Mouse (Mus musculus) forebrain, postnatal 0 days (tissue): ENCODE measurements at regions not wholly inside any gene's neighbourhood (a gene's known extent, or its start where the extent isn't known, plus 50 kb on each side); places are given as distances from the start of the nearest gene placed in this dataset.
A peak's percentile ranks its signal among the peaks of the same experiment; 100 is the strongest.

ENCODE experiments used
- ATAC-seq: fragments of 200-750 bp; cut with Nextera tagmentation; 2 replicates; pipeline ENCODE4 v1.8.0; 2017; ENCODE audit warnings: mild to moderate bottlenecking, moderate library complexity
- DNase-seq: peaks from one replicate; pipeline ENCODE4 v3.0.0-alpha.2; 2015
- H3K27ac ChIP-seq: fragments of 300-500 bp; sonication (generic); 2 replicates; pipeline ENCODE4 v1.5.1; 2014; ENCODE audit warnings: low read depth, mild to moderate bottlenecking, antibody characterized with exemption, low read length, moderate library complexity, mixed read lengths
- H3K27me3 ChIP-seq: fragments of 300-500 bp; sonication (generic); 2 replicates; pipeline ENCODE4 v1.6.1; 2014; ENCODE audit warnings: mild to moderate bottlenecking, low read length, mixed read lengths; ENCODE audit not compliant: insufficient read depth
- H3K36me3 ChIP-seq: fragments of 300-500 bp; sonication (generic); 2 replicates; pipeline ENCODE4 v1.6.1; 2014; ENCODE audit warnings: mild to moderate bottlenecking, moderate library complexity; ENCODE audit not compliant: insufficient read depth
- H3K4me1 ChIP-seq: fragments of 300-500 bp; sonication (generic); 2 replicates; pipeline ENCODE4 v1.6.1; 2014; ENCODE audit warnings: antibody characterized with exemption; ENCODE audit not compliant: insufficient read depth
- H3K4me2 ChIP-seq: fragments of 300-500 bp; sonication (generic); 2 replicates; pipeline ENCODE4 v1.6.1; 2014; ENCODE audit warnings: low read depth, mild to moderate bottlenecking, moderate library complexity
- H3K4me3 ChIP-seq: fragments of 300-500 bp; sonication (generic); 2 replicates; pipeline ENCODE4 v1.5.1; 2014; ENCODE audit warnings: low read depth, low read length, mixed read lengths
- H3K9ac ChIP-seq: fragments of 300-500 bp; sonication (generic); 2 replicates; pipeline ENCODE4 v1.6.1; 2014; ENCODE audit warnings: mild to moderate bottlenecking
- H3K9me3 ChIP-seq: fragments of 300-500 bp; sonication (generic); 2 replicates; pipeline ENCODE4 v1.6.1; 2016; ENCODE audit warnings: low read length
- CTCF ChIP-seq: sonication (generic); IDR thresholded peaks from 2 replicates; pipeline ENCODE4 v1.5.1; 2016; ENCODE audit warnings: antibody characterized with exemption, control low read depth, low read depth
- WGBS: fragments of 180-500 bp; shearing (Covaris S2); extraction: QIAGEN DNeasy Blood & Tissue Kit; methylation state at CpG from one replicate; pipeline ENCODE4 v1.1.7; 2014; 5-methylcytosine and 5-hydroxymethylcytosine counted together

GRCm38 (mm10) chr2:149722342-149722741 lies 106.7 kb upstream of the Syndig1 start:
- WGBS = 84% methylated on average over 3 of the region's 3 CpGs
- Histone ChIP-seq H3K27ac (no peak overlapping the region), H3K9ac (no peak overlapping the region), H3K36me3 (no peaks in the 10 kb centered on the region), H3K4me1 (no peaks in the 10 kb centered on the region), H3K4me2 (no peak overlapping the region), H3K27me3 (no peaks in the 10 kb centered on the region), H3K4me3 (no peak overlapping the region), H3K9me3 (no peaks in the 10 kb centered on the region)
- ATAC-seq (no peak), DNase-seq (no peak)
- no peak for TF ChIP-seq CTCF

GRCm38 (mm10) chr2:149724279-149724678 lies 104.7 kb upstream of the Syndig1 start:
- Histone ChIP-seq H3K36me3 (no peaks in the 10 kb centered on the region), H3K9ac (no peak overlapping the region), H3K27ac (no peak overlapping the region), H3K27me3 (no peaks in the 10 kb centered on the region), H3K4me1 (no peaks in the 10 kb centered on the region), H3K4me3 (no peak overlapping the region), H3K9me3 (no peaks in the 10 kb centered on the region), H3K4me2 (no peak overlapping the region)
- WGBS = 29% methylated on average over 7 of the region's 7 CpGs
- TF ChIP-seq CTCF = no peak
- DNase-seq (no peak), ATAC-seq (no peak)

DNA sequence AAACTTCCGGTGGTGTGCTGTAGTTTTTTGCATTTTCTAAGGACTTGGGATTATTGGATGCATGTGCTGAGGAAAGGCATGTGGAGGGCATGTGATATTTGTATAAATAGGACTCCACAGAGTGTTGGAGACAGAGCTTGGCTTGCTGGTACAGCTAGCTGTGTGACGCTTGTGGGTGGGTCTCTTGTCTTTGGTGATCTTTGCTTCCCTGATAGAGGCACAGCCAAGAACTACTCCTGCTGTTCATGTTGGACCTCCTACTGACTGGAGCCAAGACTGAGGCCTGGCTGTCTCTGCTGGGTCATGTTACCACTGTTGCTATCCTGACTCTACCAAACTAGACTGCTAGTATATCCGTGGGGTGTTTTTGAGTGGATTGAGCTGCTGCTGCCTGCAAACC lies 103.1 kb upstream of the Syndig1 start:
- H3K36me3 ChIP-seq = no peaks in the 10 kb centered on the region
- H3K27ac ChIP-seq = no peak overlapping the region
- no peaks in the 10 kb centered on the region for H3K27me3 ChIP-seq
- no peak for TF ChIP-seq CTCF
- no peak overlapping the region for H3K4me2 ChIP-seq
- DNase-seq (no peak), ATAC-seq (no peak)
- H3K4me1 ChIP-seq = no peaks in the 10 kb centered on the region
- WGBS = 82% methylated on average over 3 of the region's 3 CpGs
- H3K4me3 ChIP-seq = no peak overlapping the region
- H3K9ac ChIP-seq = no peak overlapping the region
- H3K9me3 ChIP-seq = no peaks in the 10 kb centered on the region

DNA sequence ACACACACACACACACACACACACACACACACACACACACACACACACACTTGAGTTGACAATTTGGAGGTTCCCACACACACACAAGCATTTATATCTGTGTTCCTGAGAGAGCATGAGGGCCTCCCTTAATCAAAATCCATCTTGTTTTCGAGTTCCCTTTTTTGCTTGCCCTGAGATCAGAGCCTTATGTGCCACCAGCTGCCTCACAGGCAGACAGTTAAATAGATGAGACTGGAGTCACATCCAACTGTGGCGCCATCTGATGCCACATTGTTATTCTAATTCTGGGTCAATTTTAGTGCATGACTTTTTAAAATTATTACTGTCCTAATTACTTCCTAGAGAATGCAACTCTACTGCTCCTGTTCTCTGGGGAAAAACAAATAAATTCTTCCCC lies 91.2 kb upstream of the Syndig1 start:
- no peak for TF ChIP-seq CTCF
- no peak overlapping the region for H3K27ac ChIP-seq
- DNase-seq = peak; percentile 27
- no peaks in the 10 kb centered on the region for H3K27me3 ChIP-seq
- WGBS = 42% methylated on average over 2 of the region's 2 CpGs
- H3K4me3 ChIP-seq = no peak overlapping the region
- H3K36me3 ChIP-seq = no peaks in the 10 kb centered on the region
- no peak overlapping the region for H3K9ac ChIP-seq
- no peak overlapping the region for H3K4me2 ChIP-seq
- peak; percentile 46; the same call in 1 of the 2 replicates for ATAC-seq
- no peaks in the 10 kb centered on the region for H3K9me3 ChIP-seq
- H3K4me1 ChIP-seq = 0 out of 2 replicates have a peak, but pooled peaks cover 3% of the 10 kb centered on the region

DNA sequence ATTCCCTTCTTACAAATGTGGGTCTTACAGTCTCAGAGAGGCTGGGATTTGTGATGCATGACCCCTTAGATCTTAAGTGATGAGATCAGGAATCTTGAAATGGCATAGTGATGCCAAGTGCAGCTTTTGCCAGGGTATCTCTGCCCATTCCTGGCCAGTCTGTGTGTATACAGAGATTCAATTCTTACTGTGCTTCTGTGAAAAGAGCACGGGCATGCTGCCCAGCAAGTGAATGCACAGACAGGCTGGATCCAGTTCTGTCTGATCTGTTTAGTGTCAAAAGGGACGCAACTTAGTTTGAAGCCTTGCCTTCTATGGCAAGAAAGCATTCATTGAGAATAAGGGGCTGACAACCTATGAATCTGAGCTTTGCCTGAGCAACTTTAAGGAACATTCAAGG lies 89.1 kb upstream of the Syndig1 start:
- no peaks in the 10 kb centered on the region for H3K9me3 ChIP-seq
- peak; percentile 93 for ATAC-seq

GRCm38 (mm10) chr2:149742661-149743060 lies 86.3 kb upstream of the Syndig1 start:
- Histone ChIP-seq H3K36me3 (no peaks in the 10 kb centered on the region), H3K9me3 (no peaks in the 10 kb centered on the region), H3K27ac (no peak overlapping the region), H3K4me1 (0 out of 2 replicates have a peak, but pooled peaks cover 3% of the 10 kb centered on the region), H3K27me3 (no peaks in the 10 kb centered on the region), H3K4me3 (no peak overlapping the region), H3K9ac (no peak overlapping the region), H3K4me2 (no peak overlapping the region)
- DNase-seq (no peak), ATAC-seq (no peak)
- no peak for TF ChIP-seq CTCF
- 81% methylated on average over 2 of the region's 2 CpGs for WGBS

More for the DNA sequence above, 89.1 kb upstream of the Syndig1 start:
- no peak overlapping the region for H3K4me3 ChIP-seq
- 42% methylated on average over 2 of the region's 2 CpGs for WGBS
- no peak overlapping the region for H3K9ac ChIP-seq
- H3K4me1 ChIP-seq = 0 out of 2 replicates have a peak, but pooled peaks cover 3% of the 10 kb centered on the region
- H3K4me2 ChIP-seq = no peak overlapping the region
- TF ChIP-seq CTCF = no peak
- peak; percentile 72 for DNase-seq
- no peak overlapping the region for H3K27ac ChIP-seq
- no peaks in the 10 kb centered on the region for H3K36me3 ChIP-seq
- no peaks in the 10 kb centered on the region for H3K27me3 ChIP-seq

GRCm38 (mm10) chr2:149748240-149748822 lies 80.7 kb upstream of the Syndig1 start:
- Histone ChIP-seq H3K9ac (no peak overlapping the region), H3K27ac (0 out of 2 replicates have a peak overlapping the region, but pooled peaks have one; percentile 45), H3K4me3 (no peak overlapping the region), H3K27me3 (no peaks in the 10 kb centered on the region), H3K4me2 (no peak overlapping the region), H3K4me1 (peaks cover 5% of the 10 kb centered on the region; the same call in 1 of the 2 replicates), H3K36me3 (no peaks in the 10 kb centered on the region), H3K9me3 (no peaks in the 10 kb centered on the region)
- TF ChIP-seq CTCF = no peak
- ATAC-seq = peak; percentile 81
- WGBS = 74% methylated on average over 9 of the region's 9 CpGs
- peak; percentile 52 for DNase-seq
